Mouse (Mus musculus) lung, embryonic 16.5 days (tissue): ENCODE results near the gene Myo9a. TPM values are rescaled to one million over a fixed set of nuclear protein-coding genes. Genes with fewer than 3 reads are reported as not detected.
A peak's percentile ranks its signal among the peaks of the same experiment; 100 is the strongest.

Experiments
- ATAC-seq: fragments of 200-750 bp; cut with Nextera tagmentation; 2 replicates; pipeline ENCODE4 v1.8.0; 2017; ENCODE audit warnings: low read depth, mild to moderate bottlenecking, moderate library complexity
- H3K27ac ChIP-seq: fragments of 300-500 bp; sonication (generic); 2 replicates; pipeline ENCODE4 v1.5.1; 2014; ENCODE audit warnings: mild to moderate bottlenecking, control low read depth, low read length
- H3K27me3 ChIP-seq: fragments of 300-500 bp; sonication (generic); 2 replicates; pipeline ENCODE4 v1.6.1; 2014; ENCODE audit warnings: low read depth, low read length, mixed read lengths; ENCODE audit not compliant: control insufficient read depth, insufficient read depth
- H3K36me3 ChIP-seq: fragments of 300-500 bp; sonication (generic); 2 replicates; pipeline ENCODE4 v1.6.1; 2014; ENCODE audit warnings: low read length; ENCODE audit not compliant: control insufficient read depth, insufficient read depth
- H3K4me1 ChIP-seq: fragments of 300-500 bp; sonication (generic); replicated peaks from 2 replicates; pipeline ENCODE4 v1.6.1; 2014; ENCODE audit warnings: low read length, mixed read lengths; ENCODE audit not compliant: control insufficient read depth, insufficient read depth
- H3K4me2 ChIP-seq: fragments of 300-500 bp; sonication (generic); 2 replicates; pipeline ENCODE4 v1.6.1; 2014; ENCODE audit warnings: low read depth, low read length, control low read depth
- H3K4me3 ChIP-seq: fragments of 300-500 bp; sonication (generic); 2 replicates; pipeline ENCODE4 v1.5.1; 2014; ENCODE audit warnings: mild to moderate bottlenecking, low read length, control low read depth
- H3K9ac ChIP-seq: fragments of 300-500 bp; sonication (generic); 2 replicates; pipeline ENCODE4 v1.6.1; 2014; ENCODE audit warnings: low read length, control low read depth
- H3K9me3 ChIP-seq: fragments of 300-500 bp; sonication (generic); 2 replicates; pipeline ENCODE4 v1.6.1; 2016; ENCODE audit warnings: low read length; ENCODE audit not compliant: control insufficient read depth
- WGBS: fragments of 180-500 bp; shearing (Covaris S2); extraction: QIAGEN DNeasy Blood & Tissue Kit; methylation state at CpG from one replicate; pipeline ENCODE4 v1.1.7; 2014; 5-methylcytosine and 5-hydroxymethylcytosine counted together
- polyA plus RNA-seq: library from polyadenylated mRNA; unstranded; fragments of >200 nt; fragmentation: Nextera tagmentation; extraction: Ambion mirVana; gene quantifications from 2 replicates; pipeline ENCODE4 v1.2.1, GENCODE M21; 2015

Myo9a gene
- polyA plus RNA-seq, 1 experiment from 2014 or later = 12.3 TPM

- Histone ChIP-seq H3K27ac (no peak within 1 kb of the TSS), H3K9me3 (no peaks in the 10 kb centered on the region), H3K27me3 (no peaks in the 10 kb centered on the region), H3K36me3 (no peaks in the 10 kb centered on the region), H3K9ac (no peak within 1 kb of the TSS), H3K4me3 (no peak within 1 kb of the TSS), H3K4me2 (no peak within 1 kb of the TSS), H3K4me1 (peaks cover 12% of the 10 kb centered on the region)
- 76% methylated on average over 10 of the region's 10 CpGs for WGBS
- no peak for ATAC-seq
Measured at GRCm38 (mm10) chr9:59960559-59960958, 209.9 kb downstream of the Myo9a start, which contains the start of gene Nr2e3. Nr2e3 (minus strand) TSS chr9:59960659.

- Histone ChIP-seq H3K4me1 (peaks cover 15% of the 10 kb centered on the region), H3K27me3 (no peaks in the 10 kb centered on the region), H3K9ac (no peak overlapping the region), H3K4me3 (no peak overlapping the region), H3K4me2 (no peak overlapping the region), H3K9me3 (no peaks in the 10 kb centered on the region), H3K36me3 (no peaks in the 10 kb centered on the region), H3K27ac (no peak overlapping the region)
- ATAC-seq = no peak
- 65% methylated on average over 14 of the region's 14 CpGs for WGBS
Measured at GRCm38 (mm10) chr9:59961201-59961955, 210.7 kb downstream of the Myo9a start.

- Histone ChIP-seq H3K27me3 (no peaks in the 10 kb centered on the region), H3K36me3 (no peaks in the 10 kb centered on the region), H3K4me3 (no peak overlapping the region), H3K9ac (no peak overlapping the region), H3K27ac (no peak overlapping the region), H3K9me3 (no peaks in the 10 kb centered on the region), H3K4me1 (peaks cover 15% of the 10 kb centered on the region), H3K4me2 (no peak overlapping the region)
- WGBS = 24% methylated on average over 3 of the region's 3 CpGs
- peak; percentile 84 for ATAC-seq
Measured at GRCm38 (mm10) chr9:59964367-59964766, 213.7 kb downstream of the Myo9a start.

GRCm38 (mm10) chr9:59965046-59965445 is 214.3 kb downstream of the Myo9a start:
- no peak overlapping the region for H3K27ac ChIP-seq
- no peaks in the 10 kb centered on the region for H3K9me3 ChIP-seq
- H3K4me2 ChIP-seq = no peak overlapping the region
- WGBS = 55% methylated on average over 10 of the region's 10 CpGs
- no peak for ATAC-seq
- peaks cover 15% of the 10 kb centered on the region for H3K4me1 ChIP-seq
- no peaks in the 10 kb centered on the region for H3K36me3 ChIP-seq
- no peaks in the 10 kb centered on the region for H3K27me3 ChIP-seq
- H3K4me3 ChIP-seq = no peak overlapping the region
- H3K9ac ChIP-seq = no peak overlapping the region

- Histone ChIP-seq H3K36me3 (no peaks in the 10 kb centered on the region), H3K4me3 (no peak overlapping the region), H3K27ac (no peak overlapping the region), H3K9me3 (no peaks in the 10 kb centered on the region), H3K4me2 (no peak overlapping the region), H3K4me1 (peaks cover 15% of the 10 kb centered on the region), H3K9ac (no peak overlapping the region), H3K27me3 (no peaks in the 10 kb centered on the region)
- WGBS = 20% methylated on average over 6 of the region's 6 CpGs
- ATAC-seq = peak; percentile 78
Measured at GRCm38 (mm10) chr9:59969383-59969782, 218.7 kb downstream of the Myo9a start.

- Histone ChIP-seq H3K36me3 (no peaks in the 10 kb centered on the region), H3K4me1 (no peaks in the 10 kb centered on the region; the same call in 1 of the 2 replicates), H3K4me3 (no peak overlapping the region), H3K27me3 (no peaks in the 10 kb centered on the region), H3K9me3 (no peaks in the 10 kb centered on the region), H3K4me2 (no peak overlapping the region), H3K27ac (no peak overlapping the region), H3K9ac (no peak overlapping the region)
- 53% methylated on average over 4 of the region's 4 CpGs for WGBS
- no peak for ATAC-seq
Measured at GRCm38 (mm10) chr9:59971263-59971662, 220.6 kb downstream of the Myo9a start.

Other genes with a start within 250 kb of the Myo9a start
- 69.3 and 72.7 TPM in 2 replicates for gene Hexa, start 211.4 kb upstream of the Myo9a start, polyA plus RNA-seq
- gene Tmem202, start 211.0 kb upstream of the Myo9a start, polyA plus RNA-seq = not detected in 2 replicates
- gene Celf6, start 173.0 kb upstream of the Myo9a start, polyA plus RNA-seq = 0.43 and 0.55 TPM in 2 replicates
- gene Parp6, start 133.6 kb upstream of the Myo9a start, polyA plus RNA-seq = 22.6 and 23.7 TPM in 2 replicates
- 1,125 and 1,193 TPM in 2 replicates for gene Pkm, start 94.5 kb upstream of the Myo9a start, polyA plus RNA-seq
- gene Gramd2, start 70.8 kb upstream of the Myo9a start, polyA plus RNA-seq = 11.0 and 13.2 TPM in 2 replicates
- 9.1 and 9.9 TPM in 2 replicates for gene Senp8, start 186 bp upstream of the Myo9a start, polyA plus RNA-seq
- 0.24 TPM in 1 of 2 replicates, not detected in the other for gene Nr2e3, start 209.8 kb downstream of the Myo9a start, polyA plus RNA-seq